Mouse (Mus musculus) heart, postnatal 0 days (tissue): ENCODE measurements around the gene A030003K21Rik.

Experiments
- CTCF ChIP-seq: IDR thresholded peaks from 2 replicates; pipeline ENCODE4 v1.5.1; 2016; ENCODE audit warnings: antibody characterized with exemption, control low read depth, low read depth
- EP300 ChIP-seq: IDR thresholded peaks from 2 replicates; pipeline ENCODE4 v1.6.1; 2016; ENCODE audit warnings: antibody characterized with exemption, low read depth

GRCm38 (mm10) chr1:82948601-82949000, 5.4 kb upstream of the A030003K21Rik start:
- TF ChIP-seq CTCF (no peak), EP300 (no peak)
